Mouse (Mus musculus): ENCODE data around the gene Taf15.

- TF ChIP-seq CTCF (IDR thresholded peaks at IDR 0.05; ENCODE audit: low read depth, low read length): no peak
- no peak for TF ChIP-seq GATA1 (IDR thresholded peaks at IDR 0.05; ENCODE audit: borderline replicate concordance, low read length)
- no peak for TF ChIP-seq TAL1 (conservative IDR thresholded peaks at IDR 0.05; ENCODE audit: low read depth, low read length)
- no peak for TF ChIP-seq GATA2 (IDR thresholded peaks at IDR 0.05; ENCODE audit: borderline replicate concordance, low read depth, low read length)
- TF ChIP-seq POLR2AphosphoS5 (IDR thresholded peaks at IDR 0.05; ENCODE audit: insufficient replicate concordance, low read depth, low read length): no peak
These were observed 44.3 kb downstream of the Taf15 start for GRCm38 (mm10) chr11:83517153-83517552.

All from G1E (cell line).